Mouse (Mus musculus) forebrain, embryonic 10.5 days (tissue): ENCODE results near the gene Sh3bp5. TPM values are rescaled to one million over a fixed set of nuclear protein-coding genes. Genes with fewer than 3 reads are reported as not detected.
A peak's percentile ranks its signal among the peaks of the same experiment; 100 is the strongest.

ENCODE experiments used
- DNase-seq: peaks from one replicate; pipeline ENCODE4 v3.0.0-alpha.2; 2017; ENCODE audit warnings: low spot score; ENCODE audit errors: extremely low spot score
- H3K27ac ChIP-seq: fragments of 300-500 bp; sonication (generic); 2 replicates; pipeline ENCODE4 v1.5.1; 2016; ENCODE audit warnings: mild to moderate bottlenecking
- H3K27me3 ChIP-seq: fragments of 300-500 bp; sonication (generic); 2 replicates; pipeline ENCODE4 v1.6.1; 2016; ENCODE audit warnings: mild to moderate bottlenecking; ENCODE audit not compliant: poor library complexity, severe bottlenecking
- H3K36me3 ChIP-seq: fragments of 300-500 bp; sonication (generic); replicated peaks from 2 replicates; pipeline ENCODE4 v1.6.1; 2016; ENCODE audit warnings: mild to moderate bottlenecking, moderate library complexity
- H3K4me1 ChIP-seq: fragments of 300-500 bp; sonication (generic); 2 replicates; pipeline ENCODE4 v1.6.1; 2016
- H3K4me3 ChIP-seq: fragments of 300-500 bp; sonication (generic); 2 replicates; pipeline ENCODE4 v1.5.1; 2016; ENCODE audit warnings: mild to moderate bottlenecking, moderate library complexity
- H3K9me3 ChIP-seq: fragments of 300-500 bp; sonication (generic); 2 replicates; pipeline ENCODE4 v1.6.1; 2016; ENCODE audit warnings: mild to moderate bottlenecking, moderate library complexity
- WGBS: fragments of 180-500 bp; shearing (Covaris S2); methylation state at CpG from one replicate; pipeline ENCODE4 v1.1.7; 2016; 5-methylcytosine and 5-hydroxymethylcytosine counted together
- polyA plus RNA-seq: library from polyadenylated mRNA; unstranded; fragments of >200 nt; fragmentation: Nextera tagmentation; extraction: Ambion mirVana; gene quantifications from 2 replicates; pipeline ENCODE4 v1.2.1, GENCODE M21; 2016

Gene Sh3bp5
- polyA plus RNA-seq, 1 experiment from 2014 or later, result 17.6 TPM

GRCm38 (mm10) chr14:31429004-31429395, 6.9 kb downstream of the Sh3bp5 start:
- Histone ChIP-seq H3K4me1 (peaks cover 25% of the 10 kb centered on the region), H3K27ac (no peak overlapping the region), H3K27me3 (peaks cover 5% of the 10 kb centered on the region), H3K9me3 (peaks cover 8% of the 10 kb centered on the region), H3K4me3 (no peak overlapping the region), H3K36me3 (peaks cover 33% of the 10 kb centered on the region)
- no peak for DNase-seq
- WGBS, result 70% methylated on average over 5 of the region's 5 CpGs

- H3K4me3 ChIP-seq, result no peak overlapping the region
- 90% methylated on average over 15 of the region's 15 CpGs for WGBS
Measured at GRCm38 (mm10) chr14:31428211-31429003, 7.5 kb downstream of the Sh3bp5 start.

GRCm38 (mm10) chr14:31422961-31423791, 12.7 kb downstream of the Sh3bp5 start:
- WGBS, result 82% methylated on average over 11 of the region's 11 CpGs
- Histone ChIP-seq H3K9me3 (peaks cover 8% of the 10 kb centered on the region), H3K4me3 (no peak overlapping the region), H3K27ac (no peak overlapping the region), H3K36me3 (peaks cover 28% of the 10 kb centered on the region), H3K27me3 (no peaks in the 10 kb centered on the region), H3K4me1 (peaks cover 36% of the 10 kb centered on the region)
- no peak for DNase-seq

More at GRCm38 (mm10) chr14:31428211-31429003, 7.5 kb downstream of the Sh3bp5 start:
- no peak for DNase-seq
- peaks cover 25% of the 10 kb centered on the region for H3K4me1 ChIP-seq
- no peak overlapping the region for H3K27ac ChIP-seq
- H3K36me3 ChIP-seq, result peaks cover 33% of the 10 kb centered on the region
- H3K27me3 ChIP-seq, result no peaks in the 10 kb centered on the region
- H3K9me3 ChIP-seq, result peaks cover 8% of the 10 kb centered on the region

- no peak for DNase-seq
- H3K27ac ChIP-seq, result no peak overlapping the region
- peaks cover 21% of the 10 kb centered on the region for H3K36me3 ChIP-seq
- H3K9me3 ChIP-seq, result peaks cover 8% of the 10 kb centered on the region
- no peak overlapping the region for H3K4me3 ChIP-seq
- WGBS, result 94% methylated on average over 5 of the region's 5 CpGs
- H3K27me3 ChIP-seq, result no peaks in the 10 kb centered on the region
- H3K4me1 ChIP-seq, result peaks cover 40% of the 10 kb centered on the region
Measured at GRCm38 (mm10) chr14:31422395-31422794, 13.5 kb downstream of the Sh3bp5 start.

GRCm38 (mm10) chr14:31421509-31422295, 14.2 kb downstream of the Sh3bp5 start:
- H3K27ac ChIP-seq, result no peak overlapping the region
- H3K27me3 ChIP-seq, result no peaks in the 10 kb centered on the region
- H3K36me3 ChIP-seq, result peaks cover 14% of the 10 kb centered on the region
- peaks cover 40% of the 10 kb centered on the region for H3K4me1 ChIP-seq
- DNase-seq, result no peak
- peaks cover 8% of the 10 kb centered on the region for H3K9me3 ChIP-seq
- WGBS, result 93% methylated on average over 18 of the region's 18 CpGs
- H3K4me3 ChIP-seq, result no peak overlapping the region

- peaks cover 40% of the 10 kb centered on the region for H3K4me1 ChIP-seq
- DNase-seq, result no peak
- no peak overlapping the region for H3K4me3 ChIP-seq
- H3K27ac ChIP-seq, result no peak overlapping the region
- H3K36me3 ChIP-seq, result peaks cover 7% of the 10 kb centered on the region
- H3K9me3 ChIP-seq, result peaks cover 8% of the 10 kb centered on the region
- H3K27me3 ChIP-seq, result no peaks in the 10 kb centered on the region
- 83% methylated on average over 7 of the region's 7 CpGs for WGBS
Measured at GRCm38 (mm10) chr14:31420985-31421384, 14.9 kb downstream of the Sh3bp5 start.

GRCm38 (mm10) chr14:31420562-31420961, 15.3 kb downstream of the Sh3bp5 start:
- peaks cover 4% of the 10 kb centered on the region for H3K9me3 ChIP-seq
- no peak for DNase-seq
- peaks cover 40% of the 10 kb centered on the region for H3K4me1 ChIP-seq
- no peaks in the 10 kb centered on the region for H3K27me3 ChIP-seq
- H3K36me3 ChIP-seq, result peaks cover 2% of the 10 kb centered on the region
- H3K4me3 ChIP-seq, result no peak overlapping the region
- 93% methylated on average over 7 of the region's 7 CpGs for WGBS
- H3K27ac ChIP-seq, result no peak overlapping the region

GRCm38 (mm10) chr14:31420135-31420534, 15.7 kb downstream of the Sh3bp5 start:
- peaks cover under 1% of the 10 kb centered on the region; the same call in 1 of the 2 replicates for H3K9me3 ChIP-seq
- H3K27ac ChIP-seq, result no peak overlapping the region
- H3K27me3 ChIP-seq, result no peaks in the 10 kb centered on the region
- H3K4me1 ChIP-seq, result peaks cover 42% of the 10 kb centered on the region
- no peak overlapping the region for H3K4me3 ChIP-seq
- DNase-seq, result no peak
- 90% methylated on average over 8 of the region's 8 CpGs for WGBS
- no peaks in the 10 kb centered on the region for H3K36me3 ChIP-seq

GRCm38 (mm10) chr14:31419279-31419678, 16.6 kb downstream of the Sh3bp5 start:
- peaks cover 51% of the 10 kb centered on the region for H3K4me1 ChIP-seq
- H3K27me3 ChIP-seq, result no peaks in the 10 kb centered on the region
- no peak overlapping the region for H3K4me3 ChIP-seq
- 46% methylated on average over 4 of the region's 4 CpGs for WGBS
- no peaks in the 10 kb centered on the region for H3K36me3 ChIP-seq
- DNase-seq, result no peak
- H3K27ac ChIP-seq, result 0 out of 2 replicates have a peak overlapping the region, but pooled peaks have one; percentile 8
- H3K9me3 ChIP-seq, result no peaks in the 10 kb centered on the region

GRCm38 (mm10) chr14:31416835-31417549, 18.9 kb downstream of the Sh3bp5 start:
- Histone ChIP-seq H3K4me1 (peaks cover 55% of the 10 kb centered on the region), H3K36me3 (no peaks in the 10 kb centered on the region), H3K4me3 (no peak overlapping the region), H3K27me3 (no peaks in the 10 kb centered on the region), H3K27ac (no peak overlapping the region), H3K9me3 (no peaks in the 10 kb centered on the region)
- DNase-seq, result no peak
- 89% methylated on average over 16 of the region's 16 CpGs for WGBS

- 86% methylated on average over 3 of the region's 3 CpGs for WGBS
- Histone ChIP-seq H3K27me3 (no peaks in the 10 kb centered on the region), H3K9me3 (no peaks in the 10 kb centered on the region), H3K27ac (no peak overlapping the region), H3K4me1 (peaks cover 49% of the 10 kb centered on the region), H3K4me3 (no peak overlapping the region), H3K36me3 (no peaks in the 10 kb centered on the region; the same call in 1 of the 2 replicates)
- no peak for DNase-seq
Measured at GRCm38 (mm10) chr14:31416411-31416810, 19.5 kb downstream of the Sh3bp5 start.

GRCm38 (mm10) chr14:31414967-31415376, 20.9 kb downstream of the Sh3bp5 start:
- H3K4me1 ChIP-seq, result peaks cover 46% of the 10 kb centered on the region
- H3K4me3 ChIP-seq, result no peak overlapping the region
- H3K9me3 ChIP-seq, result no peaks in the 10 kb centered on the region
- H3K27ac ChIP-seq, result no peak overlapping the region
- H3K36me3 ChIP-seq, result peaks cover 8% of the 10 kb centered on the region
- 82% methylated on average over 7 of the region's 7 CpGs for WGBS
- H3K27me3 ChIP-seq, result no peaks in the 10 kb centered on the region
- no peak for DNase-seq
